Mouse (Mus musculus) liver, adult 2 months (tissue): ENCODE measurements around the gene Krt36.

Experiments
- CTCF ChIP-seq: fragments of 200-500 bp; IDR thresholded peaks from 2 replicates; pipeline ENCODE4 v1.5.1; 2011; ENCODE audit warnings: low read depth, low read length, control low read depth
- POLR2A ChIP-seq: fragments of 200-500 bp; IDR thresholded peaks from 2 replicates; pipeline ENCODE4 v1.6.1; 2011; ENCODE audit warnings: low read length, control low read depth; ENCODE audit not compliant: insufficient read depth; ENCODE audit errors: extremely low read depth

DNA sequence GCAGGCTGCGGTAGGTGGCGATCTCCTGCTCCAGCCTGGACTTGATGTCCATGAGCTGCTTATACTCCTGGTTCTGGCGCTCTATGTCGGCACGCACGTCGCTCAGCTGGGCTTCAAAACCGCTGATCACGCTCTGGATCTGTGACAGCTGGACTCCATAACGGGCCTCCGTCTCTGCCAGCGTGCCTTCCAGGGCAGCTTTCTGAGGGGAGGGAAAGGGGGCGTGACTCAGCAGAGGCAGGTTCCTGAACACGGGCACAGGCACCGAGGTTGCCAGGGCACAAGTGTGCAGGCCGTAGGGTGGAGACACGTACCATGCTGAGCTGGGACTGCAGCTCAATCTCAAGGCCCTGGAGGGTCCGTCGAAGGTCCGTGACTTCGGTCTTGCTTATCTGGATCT is 35.5 kb upstream of the Krt36 start:
- no peak for TF ChIP-seq CTCF
- no peak for TF ChIP-seq POLR2A
